Mouse (Mus musculus): Measurements from ENCODE around the gene Cyp2a22.
"Not testable (repeated sequence)": the region's sequence is repeated elsewhere in the genome, so short reads cannot be mapped to it uniquely, and the experiment has no call there.

Cyp2a22 gene

GRCm38 (mm10) chr7:26939262-26939661, at the start of gene Cyp2a22:
Cyp2a22 (minus strand) TSS chr7:26939384.
- no peak for DNase-seq (ENCODE audit: low spot score in 2 of 2)

DNA sequence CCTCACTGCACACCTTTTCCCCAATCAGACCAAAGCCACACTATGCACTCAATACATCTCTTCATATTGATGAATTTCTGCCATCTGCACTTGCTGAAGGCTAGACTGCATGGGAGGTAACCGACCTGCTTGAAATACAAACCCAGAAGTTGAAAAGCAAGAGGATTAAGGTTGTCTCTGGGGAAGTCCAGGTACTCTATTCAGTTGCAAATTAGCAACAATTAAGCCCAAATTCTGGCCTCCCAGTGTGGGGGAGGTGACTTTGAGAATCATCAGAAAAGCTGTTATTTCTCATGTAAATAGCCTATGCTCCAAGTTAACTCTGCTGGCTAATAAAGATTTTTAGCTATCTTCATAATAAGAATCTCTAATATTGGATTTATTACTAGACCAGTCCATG, 44.0 kb upstream of the Cyp2a22 start:
- not testable (repeated sequence) for DNase-seq (ENCODE audit: low spot score in 2 of 2)

DNA sequence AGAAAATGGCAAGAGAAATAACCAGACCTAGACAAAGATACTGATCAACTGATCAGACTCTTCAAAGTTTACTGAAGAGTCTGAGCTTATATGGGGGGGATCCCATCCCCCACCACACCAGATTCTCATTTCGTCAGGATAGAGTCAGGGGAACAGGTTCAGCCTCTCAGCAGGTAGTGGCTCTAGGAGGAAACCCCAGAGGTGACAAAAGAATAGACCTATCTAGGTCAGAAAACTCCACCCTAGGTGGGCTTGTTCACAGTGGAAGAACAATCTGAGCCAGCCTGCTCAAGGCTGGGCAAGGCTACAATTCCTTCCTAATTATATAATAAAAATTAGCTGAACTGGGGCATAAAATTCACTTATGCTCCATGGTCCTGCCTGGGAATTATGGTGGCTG, 43.4 kb upstream of the Cyp2a22 start:
- DNase-seq (ENCODE audit: low spot score in 2 of 2): no peak

DNA sequence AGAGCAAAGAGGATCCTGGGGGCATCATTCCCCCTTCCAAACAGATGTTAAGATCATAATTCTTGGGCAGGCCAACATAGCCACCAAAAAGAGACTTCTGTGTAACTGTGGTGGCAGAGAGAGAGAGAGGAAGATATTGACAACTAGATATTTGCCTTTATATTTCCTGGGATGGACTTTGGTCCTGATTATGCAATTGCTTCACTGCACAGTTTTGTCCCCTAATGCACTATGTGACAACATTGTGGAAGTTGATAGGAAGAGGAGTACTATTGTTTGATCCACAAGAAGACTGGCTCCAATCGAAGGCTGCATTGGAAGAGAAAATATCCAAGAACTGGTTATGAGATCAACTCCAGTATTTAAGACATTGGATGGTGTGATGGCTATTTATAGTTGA, 42.8 kb upstream of the Cyp2a22 start:
- not testable (repeated sequence) for DNase-seq (ENCODE audit: low spot score in 2 of 2)

- DNase-seq (ENCODE audit: low spot score in 2 of 2): not testable (repeated sequence)
Observed at GRCm38 (mm10) chr7:26981464-26981863, 42.3 kb upstream of the Cyp2a22 start.

DNA sequence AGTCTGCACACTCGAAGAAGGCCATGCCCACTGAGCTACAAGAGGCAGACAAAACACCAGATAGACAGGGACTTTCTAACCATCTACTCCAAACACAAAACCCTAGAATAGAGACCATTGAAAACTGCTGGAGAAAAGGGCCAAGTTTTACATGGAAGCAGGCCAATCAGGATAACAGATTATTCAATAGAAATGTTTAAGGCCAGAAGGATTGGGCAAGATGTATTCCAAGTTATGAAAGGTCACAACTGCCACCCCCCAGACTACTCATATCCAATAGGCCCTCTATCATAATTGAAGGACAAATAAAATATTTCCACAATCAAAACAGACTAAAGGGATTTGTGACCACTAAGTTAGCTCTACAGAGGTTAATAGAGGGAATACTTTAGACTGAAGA, 23.2 kb upstream of the Cyp2a22 start:
- DNase-seq (ENCODE audit: low spot score in 2 of 2): not testable (repeated sequence)

DNA sequence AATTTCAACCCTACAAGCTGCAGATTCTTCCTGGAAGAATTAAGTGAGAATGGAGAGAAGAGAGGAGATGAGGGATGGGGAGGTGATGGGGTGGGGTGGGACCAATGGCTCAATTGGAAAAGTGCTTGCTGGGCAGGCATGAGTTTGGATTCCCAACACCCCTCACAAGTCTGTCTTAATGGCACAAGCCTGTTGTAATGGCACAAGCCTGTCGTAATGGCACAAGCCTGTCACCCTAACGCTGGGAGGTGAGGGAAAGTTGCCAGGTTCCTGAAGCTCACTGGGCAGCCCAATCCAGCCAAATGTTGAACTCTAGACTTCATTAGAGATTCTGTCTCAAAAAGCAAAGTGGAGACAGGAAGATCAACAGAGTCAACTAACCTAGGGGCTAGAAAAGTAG, 14.1 kb upstream of the Cyp2a22 start:
- DNase-seq (ENCODE audit: low spot score in 2 of 2): not testable (repeated sequence)

DNA sequence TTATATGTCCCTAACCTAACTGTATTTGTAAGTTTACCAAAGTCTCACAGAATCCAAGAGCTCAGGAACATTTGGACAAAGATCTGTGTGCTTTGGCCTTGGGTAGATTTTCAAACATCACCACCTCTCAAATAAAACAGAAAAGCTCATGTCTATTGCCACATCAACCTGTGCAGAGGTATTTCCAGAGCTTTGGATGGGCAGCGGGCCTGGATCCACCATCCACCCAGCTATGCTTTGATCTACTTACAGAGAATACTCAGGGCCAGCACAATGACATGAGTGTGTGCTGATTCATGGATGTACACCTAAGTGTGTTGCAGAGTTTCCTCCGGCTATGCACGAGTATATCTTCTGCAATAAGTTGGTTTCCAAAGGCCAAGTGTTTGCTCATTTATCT, 13.5 kb upstream of the Cyp2a22 start:
- DNase-seq (ENCODE audit: low spot score in 2 of 2): not testable (repeated sequence)

DNA sequence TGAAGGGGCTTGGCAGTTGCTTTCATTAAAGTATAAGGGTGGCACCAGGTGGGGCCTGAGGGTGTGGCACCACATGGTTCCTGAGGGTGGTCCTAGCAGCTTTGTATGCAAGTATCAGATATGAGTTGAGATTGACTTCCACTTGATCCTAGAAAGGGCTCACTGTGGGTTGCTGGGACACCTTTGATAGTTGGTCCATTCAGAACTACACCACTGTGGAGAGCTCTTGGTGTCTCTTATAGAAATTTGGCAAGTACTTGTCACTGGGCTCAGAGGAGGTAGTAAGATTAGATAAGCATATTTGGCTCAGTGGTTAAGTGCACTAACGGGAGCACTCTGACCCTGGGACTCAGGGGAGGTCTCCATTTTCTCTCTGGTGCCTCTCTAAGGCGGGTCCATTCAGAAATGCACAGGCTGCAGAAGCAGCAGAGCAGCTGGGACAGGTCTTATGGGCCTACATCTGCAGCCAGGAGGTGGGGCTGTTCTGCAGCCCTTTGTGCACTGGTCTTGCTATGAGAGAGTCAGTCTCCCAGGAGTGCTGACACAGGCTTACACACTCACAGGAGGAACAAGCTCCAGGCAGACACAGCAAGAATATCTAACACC, 2.2 kb upstream of the Cyp2a22 start:
- DNase-seq (ENCODE audit: low spot score in 2 of 2): not testable (repeated sequence)

GRCm38 (mm10) chr7:26917114-26917513, 22.1 kb downstream of the Cyp2a22 start:
- DNase-seq (ENCODE audit: low spot score in 2 of 2): not testable (repeated sequence)

Data from frontal cortex, postnatal 25 days (tissue).